Mouse (Mus musculus) mouse trophoblast stem cell (cell line): ENCODE data around the gene Mrps16.

ENCODE experiments used
- in situ Hi-C, 2 experiments: fragments of 300-500 bp; cut with MseI, MboI; formaldehyde crosslinking; loops; 2 replicates in 1 of 2; 3 replicates in 1 of 2; pipeline ENCODE4 v1.15.1; 2025

Gene Mrps16

DNA sequence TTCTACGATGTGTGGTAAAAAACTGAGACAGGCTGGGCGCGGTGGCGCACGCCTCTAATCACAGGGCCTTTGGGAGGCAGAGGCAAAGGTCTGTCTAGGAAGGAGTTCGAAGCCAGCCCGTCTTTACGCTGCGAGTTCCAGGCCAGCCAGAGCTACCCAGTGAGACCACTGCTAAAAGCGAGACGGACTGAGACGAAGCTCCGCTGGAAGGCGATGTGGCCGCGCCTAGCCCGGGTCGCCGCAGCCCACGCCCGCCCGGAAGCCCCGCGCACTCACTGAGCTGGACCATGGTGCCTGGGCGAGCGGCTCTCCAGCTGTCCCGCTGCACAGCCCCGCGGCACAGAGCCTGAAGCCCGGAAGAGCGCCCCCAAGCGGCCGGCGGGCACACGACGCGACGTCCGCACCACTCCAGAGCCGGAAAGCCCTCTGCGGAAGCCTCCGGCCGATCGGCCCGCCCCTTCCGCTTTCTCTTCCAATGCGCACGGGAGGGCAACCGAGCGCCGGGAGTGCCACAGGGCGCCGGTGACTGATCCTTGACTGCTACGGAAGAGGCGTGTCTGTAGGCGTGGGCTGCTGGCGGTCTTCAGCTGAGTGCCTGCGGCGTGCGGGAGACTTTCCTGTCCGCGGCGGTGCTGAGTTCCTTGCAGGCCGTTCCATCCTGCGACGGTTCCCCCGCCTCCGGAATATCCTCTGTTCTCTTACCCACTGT lies at the start of gene Mrps16:
Mrps16 (minus strand) TSS at position 430 of the 709 bp plus-strand sequence.
- in situ Hi-C loops: no loop called here

DNA sequence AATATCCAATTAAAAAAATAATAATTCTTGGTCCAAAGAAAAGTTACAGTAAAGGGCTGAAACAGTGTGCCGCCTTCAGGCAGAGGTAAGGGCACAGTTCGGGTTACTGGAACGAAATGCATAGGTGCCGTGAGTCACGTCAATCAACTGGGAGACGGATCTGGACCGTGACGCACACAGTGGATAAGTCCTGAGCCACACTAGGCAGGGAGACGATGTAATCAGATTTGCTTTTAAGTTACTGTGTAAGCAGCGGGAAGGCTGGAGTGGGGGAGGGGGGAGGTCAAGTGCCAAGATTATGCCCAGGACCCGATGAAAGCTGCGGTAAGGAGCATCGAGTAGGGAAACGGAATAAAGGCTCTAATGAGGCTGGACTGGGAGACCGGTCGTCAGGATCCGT lies 48.8 kb upstream of the Mrps16 start:
- in situ Hi-C loops: no loop called here

DNA sequence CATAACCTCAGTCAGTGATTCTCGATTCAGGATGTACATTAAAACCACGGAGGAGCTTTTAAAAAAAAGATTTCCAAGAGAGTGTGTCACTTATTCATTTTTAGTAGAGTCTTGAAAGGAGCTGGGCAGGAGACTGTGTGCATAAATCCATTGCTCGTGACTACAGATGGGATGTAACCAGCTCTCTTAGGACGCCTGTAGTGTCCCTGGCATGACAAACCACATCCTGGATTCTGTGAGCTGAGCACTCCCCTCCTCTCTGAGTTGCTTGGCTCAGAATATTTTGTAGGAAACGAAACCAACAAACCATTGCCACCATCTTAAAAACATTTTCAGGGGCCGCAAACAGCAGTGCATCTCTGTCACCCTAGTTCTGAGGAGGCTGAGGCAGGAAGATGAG lies 43.5 kb upstream of the Mrps16 start:
- in situ Hi-C loops: no loop called here

DNA sequence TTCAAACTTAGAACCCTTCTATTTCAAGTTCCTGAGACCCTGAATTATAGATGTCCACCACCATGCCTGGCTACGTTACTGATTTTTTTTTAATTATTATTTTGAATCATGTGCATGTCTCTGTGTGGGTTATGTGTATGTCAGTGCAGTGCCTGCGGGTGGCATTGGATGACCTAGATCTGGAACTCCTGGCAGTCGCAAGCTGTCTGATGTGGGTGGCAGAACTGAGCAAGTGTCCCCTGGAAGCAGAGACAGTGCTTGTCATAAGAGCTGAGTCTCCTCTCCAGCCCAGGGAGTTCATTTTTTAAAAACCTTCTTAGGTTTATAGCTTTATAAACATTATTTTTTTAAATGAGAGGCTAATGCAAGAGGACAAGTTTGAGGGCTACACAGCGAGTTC lies 39.0 kb upstream of the Mrps16 start:
- in situ Hi-C loops: no loop called here

DNA sequence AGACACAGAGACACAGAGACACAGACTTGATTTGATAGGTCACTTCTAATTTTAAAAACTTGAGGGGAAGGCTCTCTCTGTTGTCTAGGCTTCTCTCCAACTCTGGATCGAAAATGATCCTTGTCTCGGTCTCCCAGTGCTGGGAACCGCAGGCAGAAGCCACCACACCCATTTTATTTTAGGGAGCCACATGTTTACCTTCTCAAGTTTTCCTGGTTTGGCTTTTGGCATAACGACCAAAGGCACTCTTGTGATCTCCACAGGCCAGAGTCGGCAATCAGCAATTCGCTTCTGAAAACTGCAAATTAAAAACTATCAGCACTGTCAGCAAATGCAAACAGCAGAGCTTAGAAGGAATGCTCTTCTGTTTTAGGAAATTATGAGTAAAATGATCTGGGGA lies 38.3 kb upstream of the Mrps16 start:
- in situ Hi-C loops: no loop called here

DNA sequence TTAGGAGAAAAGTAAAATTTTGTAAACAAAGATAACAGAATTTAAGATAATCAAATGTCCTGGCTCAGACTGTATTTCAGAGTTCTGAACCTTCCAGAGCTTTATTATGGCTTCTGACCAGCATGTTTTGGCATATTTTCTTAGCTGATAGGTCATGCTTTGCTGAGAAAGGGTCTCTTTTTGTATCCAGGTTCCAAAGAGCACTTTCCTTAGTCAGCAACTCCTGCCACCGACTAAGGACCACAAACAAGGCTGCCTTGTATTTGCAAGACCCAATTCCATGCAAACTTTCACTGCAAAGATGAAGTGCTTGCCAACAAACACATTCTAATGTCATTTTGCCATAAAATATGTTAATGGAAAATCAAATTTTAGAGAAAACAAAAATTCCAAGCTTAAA lies 36.4 kb upstream of the Mrps16 start:
- in situ Hi-C loops: no loop called here

DNA sequence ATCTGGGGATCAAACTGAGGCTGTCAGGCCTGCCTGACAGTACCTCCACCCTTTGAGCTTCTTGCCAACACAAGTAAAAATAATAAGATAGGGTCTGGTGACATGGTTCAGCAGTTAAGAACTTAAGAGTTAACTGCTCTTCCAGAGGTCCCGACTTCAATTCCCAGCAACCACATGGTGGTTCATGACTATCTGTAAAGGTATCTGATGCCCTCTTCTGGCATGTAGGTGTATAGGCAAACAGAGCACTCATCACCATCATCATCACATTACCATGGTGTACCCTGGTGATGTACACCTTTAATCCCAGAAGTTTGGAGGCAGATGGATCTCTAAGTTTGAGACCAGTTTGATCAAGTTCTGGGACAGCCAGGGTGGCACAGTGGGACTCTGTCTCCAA lies 35.2 kb upstream of the Mrps16 start:
- in situ Hi-C loops: no loop called here

DNA sequence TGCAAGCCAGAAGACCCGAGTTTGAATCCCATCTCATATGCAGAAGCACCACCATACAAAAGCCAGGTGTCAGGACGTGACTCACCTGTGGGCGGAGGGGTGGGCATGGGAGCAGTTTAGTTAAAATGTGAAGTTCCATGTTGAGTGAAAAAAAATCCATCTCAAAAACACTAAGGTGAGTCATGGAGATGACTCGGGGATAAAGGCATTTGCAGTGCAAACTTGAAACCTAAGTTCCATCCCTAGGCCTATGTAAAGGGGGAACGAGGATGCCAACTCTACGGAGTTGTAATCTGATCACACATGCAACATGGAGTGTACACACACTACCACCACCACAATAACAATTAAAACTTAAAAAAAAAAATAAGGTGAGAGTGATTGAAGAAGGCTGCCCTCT lies 29.6 kb upstream of the Mrps16 start:
- in situ Hi-C loops: no loop called here

DNA sequence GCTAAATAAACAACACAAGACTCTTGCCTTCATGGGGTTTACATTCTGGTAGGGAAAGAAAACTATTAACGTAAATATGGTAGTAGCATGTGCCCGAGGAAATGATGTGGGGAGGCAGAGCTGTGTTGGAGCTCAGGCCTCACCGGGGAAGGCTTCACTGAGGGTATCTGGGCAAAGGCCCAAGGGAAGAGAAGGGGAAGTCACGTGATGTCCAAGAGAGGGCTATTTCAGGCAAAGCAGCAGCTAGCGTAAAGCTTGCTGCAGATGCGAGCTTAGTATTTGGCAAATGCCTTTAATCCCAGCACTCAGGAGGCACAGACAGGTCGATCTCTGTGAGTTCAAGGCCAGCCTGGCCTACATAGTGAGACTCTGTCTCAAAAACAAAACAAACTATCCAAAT lies 28.8 kb upstream of the Mrps16 start:
- in situ Hi-C loops: no loop called here

DNA sequence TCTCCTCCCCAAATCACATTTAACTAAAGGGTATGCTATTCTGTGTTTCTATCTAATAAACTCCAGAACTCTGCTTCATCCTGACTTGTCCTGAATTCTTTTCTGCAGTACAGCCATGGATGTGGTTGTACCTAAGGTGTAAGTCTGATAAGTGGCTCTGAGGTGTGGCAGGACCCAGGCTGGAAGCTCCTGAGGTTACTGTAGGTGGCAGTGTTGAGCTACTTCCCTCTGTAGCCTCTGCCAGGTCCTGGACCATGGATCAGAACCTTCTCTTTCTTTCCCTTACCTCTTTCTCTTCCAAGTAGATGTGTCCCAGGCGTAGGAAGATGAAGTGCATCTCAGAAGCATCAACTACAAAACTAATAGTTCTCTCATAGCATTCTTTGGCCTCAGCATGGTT lies 6.6 kb upstream of the Mrps16 start:
- in situ Hi-C loops: no loop called here

DNA sequence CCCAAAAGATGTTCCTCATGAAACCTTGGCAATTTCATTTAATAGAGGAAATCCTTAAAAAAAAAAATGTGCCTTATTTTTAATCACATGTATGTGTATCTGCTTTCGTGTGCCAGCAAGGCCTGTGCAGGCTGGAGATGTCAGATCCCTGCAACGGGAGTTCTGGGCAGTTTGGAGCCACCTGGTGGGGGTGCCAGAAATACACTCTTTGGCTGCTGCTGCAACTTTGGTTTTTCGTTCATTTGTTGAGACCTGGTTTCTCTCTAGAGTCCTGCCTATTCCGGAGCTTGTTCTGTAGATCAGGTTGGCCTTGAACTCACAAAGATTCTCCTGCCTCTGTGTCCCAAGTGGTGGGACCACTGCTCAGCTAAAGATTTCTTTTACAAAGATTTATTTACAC lies 5.4 kb upstream of the Mrps16 start:
- in situ Hi-C loops: no loop called here

DNA sequence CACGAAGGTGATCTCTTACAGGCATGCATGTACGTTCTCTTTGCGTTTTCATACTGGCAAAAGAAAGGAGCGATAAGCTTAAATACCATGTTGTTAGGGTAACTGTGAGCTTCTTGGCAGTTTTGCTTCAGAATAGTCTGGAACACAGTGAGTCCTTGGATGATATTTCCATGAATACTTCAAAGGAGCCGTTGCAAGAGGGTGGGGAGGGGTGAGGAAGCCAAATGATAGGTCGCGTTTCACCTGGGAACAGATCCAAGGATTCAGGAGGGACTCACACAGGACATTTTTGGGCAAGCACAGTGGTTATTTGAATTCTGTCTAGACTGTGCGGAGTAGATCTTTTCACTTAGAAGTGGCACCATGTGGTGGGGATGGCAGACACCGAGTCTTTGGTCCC lies 3.8 kb upstream of the Mrps16 start:
- in situ Hi-C loops: no loop called here

DNA sequence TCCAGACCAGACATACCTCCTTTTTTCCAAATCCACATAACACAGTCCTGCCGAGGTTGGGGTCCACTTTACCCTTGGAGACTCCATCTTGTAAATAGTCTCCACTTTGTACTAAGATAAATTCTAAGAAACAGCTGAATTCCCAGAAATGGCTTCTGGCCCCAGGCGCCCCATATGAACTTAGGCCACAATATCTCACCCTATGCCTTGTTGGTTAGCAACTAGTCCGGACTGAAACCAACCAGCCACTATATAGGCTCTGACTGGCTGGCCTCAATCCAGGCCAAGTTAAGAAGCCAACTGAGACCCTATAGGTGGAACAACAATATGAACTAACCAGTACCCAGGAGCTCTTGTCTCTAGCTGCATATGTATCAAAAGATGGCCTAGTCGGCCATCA lies 1.1 kb downstream of the Mrps16 start:
- in situ Hi-C loops: no loop called here

DNA sequence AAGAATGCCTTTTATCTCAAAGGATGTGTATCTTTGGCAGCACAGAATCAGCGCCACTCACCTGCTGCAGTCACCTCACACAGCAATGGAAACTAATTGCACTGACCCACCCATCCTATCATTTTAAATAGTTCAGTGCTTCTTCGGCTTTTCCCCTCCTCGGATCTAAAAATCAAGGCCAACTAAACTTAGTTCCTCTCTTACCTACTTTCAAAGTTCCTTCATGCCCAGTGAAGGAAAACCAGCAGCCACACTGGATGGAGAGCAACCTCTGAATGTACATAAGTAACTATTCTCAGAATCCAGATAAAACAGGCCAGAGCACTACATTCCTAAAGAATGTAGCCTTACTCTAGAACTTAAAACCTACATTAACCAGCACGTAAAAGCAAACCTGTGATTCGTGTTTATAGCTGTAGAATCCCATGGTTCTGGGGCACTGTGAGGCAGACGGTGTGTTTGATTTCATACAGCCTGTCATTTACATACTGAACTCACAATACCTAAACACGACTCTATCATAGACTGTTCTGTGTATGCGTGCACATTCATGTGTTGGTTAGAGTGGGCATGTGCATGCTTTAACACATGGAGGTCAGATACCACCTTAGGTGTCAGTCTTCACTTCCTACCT lies 3.9 kb downstream of the Mrps16 start:
- in situ Hi-C loops: no loop called here

DNA sequence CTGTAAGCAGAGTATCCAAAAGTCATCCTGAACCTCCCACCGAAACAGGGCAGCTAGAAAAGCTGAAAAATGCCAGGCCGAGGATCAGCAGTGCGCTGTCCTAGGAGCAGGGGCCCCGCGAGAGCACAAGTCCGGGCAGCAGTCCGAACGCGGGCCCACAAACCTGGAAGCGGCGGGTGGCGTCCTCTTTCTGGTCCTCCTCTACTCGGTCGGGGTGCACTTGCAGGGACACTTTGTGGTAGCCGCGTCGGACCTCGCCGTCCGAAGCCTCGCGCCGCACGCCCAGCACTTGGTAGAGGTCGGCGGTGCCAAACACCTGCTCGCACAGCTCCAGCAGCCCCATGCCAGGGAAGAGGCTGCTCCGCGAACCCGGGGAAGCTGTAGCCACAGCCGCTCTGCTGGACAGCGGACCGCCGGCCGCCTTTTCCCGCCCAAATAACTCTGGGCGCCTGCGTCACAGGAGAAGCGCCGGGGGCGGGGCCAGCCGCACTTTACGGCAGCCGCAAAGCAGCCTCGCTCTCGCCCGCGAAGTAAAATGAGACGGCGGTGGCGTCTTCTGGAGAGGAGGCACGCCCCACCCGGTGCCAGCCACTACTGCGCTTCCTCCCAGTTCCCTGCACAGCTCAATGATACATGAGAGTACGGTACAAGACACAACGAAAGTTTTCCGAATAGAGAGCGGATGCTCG lies 4.8 kb downstream of the Mrps16 start, which contains the start of gene Dnajc9:
Dnajc9 (minus strand) TSS at position 470 of the 689 bp plus-strand sequence.
- in situ Hi-C loops: no loop called here

DNA sequence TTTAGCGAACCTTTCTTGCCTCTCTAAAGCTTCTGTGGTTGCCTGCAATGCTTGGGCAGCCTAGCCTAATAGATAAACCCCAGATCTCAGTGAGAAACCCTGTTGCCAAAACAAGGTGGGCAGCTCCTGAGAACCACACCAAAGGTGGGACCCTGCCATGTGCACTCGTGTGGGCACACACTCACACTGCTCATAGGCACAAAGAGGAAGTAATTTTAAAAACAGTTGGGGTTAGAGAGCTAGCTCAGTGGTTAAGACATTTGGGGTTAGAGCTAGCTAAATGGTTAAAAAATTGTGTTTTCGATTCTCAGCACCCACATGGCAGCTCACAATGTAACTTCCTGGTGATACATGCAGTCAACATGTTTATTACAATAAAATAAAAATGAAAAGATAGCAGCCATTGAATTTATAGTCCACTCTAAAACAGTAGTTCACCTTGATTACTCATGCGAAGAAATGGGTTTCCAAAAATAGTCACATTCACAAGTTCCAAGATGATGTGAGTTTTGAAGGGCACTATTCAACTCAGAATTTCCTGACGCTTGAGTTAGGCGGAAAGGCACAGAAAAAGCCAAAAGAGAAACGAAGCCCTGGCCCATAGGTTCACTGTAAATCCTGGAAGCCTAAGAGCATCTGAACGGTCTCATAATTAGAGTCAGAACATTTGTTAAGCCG lies 13.5 kb downstream of the Mrps16 start:
- in situ Hi-C loops: no loop called here

DNA sequence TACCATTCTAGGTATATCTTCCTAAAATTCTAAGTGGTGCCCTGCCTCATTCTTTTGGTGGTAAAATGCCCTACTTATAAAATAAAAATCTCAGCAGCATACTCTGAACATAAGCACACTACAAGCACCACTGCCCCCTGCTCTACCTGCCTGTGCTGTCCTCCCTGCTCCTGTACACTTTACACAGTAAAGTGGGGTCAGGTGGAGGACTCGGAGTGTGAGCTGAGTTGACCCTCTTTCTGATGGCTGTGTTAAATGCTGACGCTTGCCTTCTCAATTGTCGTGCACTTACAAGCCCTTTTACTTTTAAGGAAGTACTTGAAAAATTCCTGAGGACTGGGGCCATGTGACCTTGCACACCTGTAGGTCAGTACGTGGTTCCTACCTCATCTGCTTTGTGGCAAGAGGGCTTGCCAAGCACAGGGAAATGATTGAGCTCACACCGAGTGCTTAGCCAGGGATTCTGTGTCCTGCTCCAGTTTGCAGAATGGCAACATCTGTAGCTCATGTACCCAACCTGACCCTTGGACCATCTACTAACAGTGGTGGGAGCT lies 14.3 kb downstream of the Mrps16 start:
- in situ Hi-C loops: no loop called here

DNA sequence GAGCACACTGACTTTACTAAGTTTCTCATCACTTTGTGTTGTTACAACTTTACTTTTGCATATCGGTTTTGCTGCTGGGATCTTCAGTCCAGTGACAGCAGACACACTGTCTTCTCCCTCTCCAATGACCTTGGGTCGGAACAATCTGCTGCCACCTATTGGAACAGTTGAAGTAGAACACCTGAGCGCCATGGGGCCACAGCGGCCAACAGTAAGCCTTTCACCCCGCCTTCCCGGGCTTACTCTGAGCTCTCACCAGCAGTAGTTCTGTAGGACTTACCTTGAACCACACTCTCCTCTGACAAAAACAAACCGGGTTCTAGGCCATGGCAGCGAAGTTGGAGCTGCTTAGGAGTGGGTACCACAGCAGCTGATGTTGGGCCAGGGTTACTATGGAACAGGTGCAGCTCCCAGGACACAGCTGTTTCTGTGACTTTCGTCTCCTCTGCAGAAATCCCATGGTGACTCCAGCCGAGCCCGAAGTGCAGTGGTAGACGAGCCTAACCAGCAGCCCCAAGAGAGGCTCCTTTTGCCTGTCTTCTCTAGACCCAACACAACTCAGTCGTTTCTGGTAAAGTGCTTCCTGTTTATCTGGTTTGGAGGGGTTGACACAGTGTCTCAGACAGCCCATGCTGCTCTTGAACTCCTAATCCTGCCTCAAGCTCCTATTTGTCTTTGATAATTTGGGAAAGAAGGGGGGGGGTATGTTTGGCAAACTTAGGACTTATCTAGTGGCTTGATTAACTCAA lies 14.9 kb downstream of the Mrps16 start:
- in situ Hi-C loops: no loop called here

DNA sequence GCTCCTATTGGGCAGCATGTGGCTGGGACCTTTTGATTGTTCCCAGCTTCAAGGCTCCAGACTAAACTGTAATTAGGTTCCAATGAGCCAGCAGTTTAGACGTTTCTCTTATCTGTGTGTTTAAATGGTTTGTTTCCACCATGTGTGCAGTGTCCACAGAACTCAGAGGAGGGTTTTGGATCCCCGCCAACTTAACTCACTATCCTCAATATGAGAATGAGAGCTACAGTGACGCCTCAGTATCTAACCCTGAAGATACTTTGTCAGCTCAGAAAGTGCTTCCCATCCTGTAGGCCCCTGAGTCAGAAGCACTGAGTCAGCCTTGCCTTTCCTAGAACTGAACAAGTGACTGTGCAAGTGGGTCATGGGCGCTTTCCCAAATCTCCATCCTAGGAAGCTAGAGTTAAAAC lies 16.3 kb downstream of the Mrps16 start:
- in situ Hi-C loops: no loop called here

DNA sequence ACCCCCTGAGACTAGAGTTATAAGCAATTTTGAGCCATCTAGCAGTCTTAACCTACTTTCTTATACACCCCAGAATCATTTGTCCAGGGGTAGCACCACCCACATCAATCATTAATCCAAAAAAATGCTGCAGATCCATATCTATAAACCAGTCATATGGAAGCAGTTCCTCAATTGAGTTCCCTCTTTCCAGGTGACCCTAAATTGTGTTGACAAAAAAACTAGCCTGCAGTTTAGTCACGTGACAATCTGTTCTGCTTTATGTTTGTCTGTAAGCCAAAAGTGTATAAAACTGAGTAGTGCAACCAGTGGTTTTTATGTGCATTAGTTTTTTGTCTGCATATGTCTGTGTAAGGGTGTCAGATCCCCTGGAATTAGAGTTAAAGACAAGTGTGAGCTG lies 21.6 kb downstream of the Mrps16 start:
- in situ Hi-C loops: no loop called here

DNA sequence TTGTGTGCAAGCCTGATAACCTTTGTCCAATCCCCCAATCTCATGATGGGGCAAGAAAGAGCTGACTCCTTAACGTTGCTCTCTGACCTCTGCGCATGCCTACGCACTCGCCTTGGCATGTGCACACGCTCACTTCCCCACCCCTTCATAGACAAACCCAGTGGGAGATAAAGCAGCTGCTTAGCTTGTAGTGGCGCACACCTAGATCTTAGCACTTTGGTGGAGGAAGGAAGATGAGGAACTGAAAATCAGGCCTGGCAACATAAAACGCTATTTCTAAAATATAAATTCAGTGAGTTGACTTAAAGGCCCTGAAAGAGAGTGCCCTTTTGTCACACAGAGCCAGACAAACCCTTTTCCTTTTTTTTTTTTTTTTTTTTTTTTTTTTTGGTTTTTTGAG lies 22.6 kb downstream of the Mrps16 start:
- in situ Hi-C loops: no loop called here
